Mouse (Mus musculus) cerebellum, postnatal 14 days (tissue): ENCODE measurements around the gene Prkd3.

Experiments used
- DNase-seq, 2 experiments: peaks; one replicate each; pipeline ENCODE4 v3.0.0; 2021; ENCODE audit warnings: mixed read lengths in 2 of 2

The Prkd3 gene

DNA sequence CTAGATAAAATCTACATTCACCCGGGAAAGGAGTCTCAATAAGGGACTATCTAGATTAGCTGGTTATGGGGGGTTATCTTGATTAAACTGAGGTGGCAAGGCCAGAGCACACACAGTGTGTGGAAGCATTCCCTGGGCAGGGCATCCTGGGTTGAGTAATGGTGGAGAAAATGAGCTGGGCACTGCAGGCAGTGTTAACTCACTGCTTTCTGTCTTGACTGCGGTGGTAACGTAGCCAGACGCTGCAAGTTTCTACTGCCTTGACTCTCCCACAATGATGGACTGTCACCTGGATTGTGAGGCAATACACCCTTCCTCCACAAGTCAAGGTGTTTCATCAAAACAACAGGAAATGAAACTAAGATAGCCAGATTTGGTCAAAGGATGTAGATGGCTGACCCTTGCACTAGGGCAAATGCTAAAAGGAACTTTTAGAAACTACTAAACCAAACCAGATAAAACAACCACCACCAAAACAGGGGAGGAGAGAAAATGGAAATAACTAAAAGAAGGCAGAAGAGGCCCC, 20.8 kb downstream of the Prkd3 start:
- no peak for DNase-seq

DNA sequence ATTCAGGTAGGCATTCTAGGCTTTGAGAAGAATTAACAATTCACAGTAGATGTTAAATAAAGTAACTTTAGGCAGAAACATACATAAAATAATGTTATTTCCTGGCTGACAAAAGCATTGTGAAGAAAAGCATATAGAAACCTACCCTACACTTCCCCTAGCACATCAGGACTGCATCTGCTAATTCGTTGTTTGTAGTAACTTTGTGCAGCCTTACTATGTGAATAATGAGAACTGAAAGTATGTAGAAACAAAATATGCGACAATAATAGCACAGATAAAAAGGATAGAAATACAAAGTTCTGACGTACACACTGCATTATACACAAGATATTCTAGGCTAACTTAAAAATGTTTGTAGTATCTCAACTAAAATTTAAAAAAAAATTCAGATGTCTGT, 21.4 kb downstream of the Prkd3 start:
- no peak for DNase-seq

DNA sequence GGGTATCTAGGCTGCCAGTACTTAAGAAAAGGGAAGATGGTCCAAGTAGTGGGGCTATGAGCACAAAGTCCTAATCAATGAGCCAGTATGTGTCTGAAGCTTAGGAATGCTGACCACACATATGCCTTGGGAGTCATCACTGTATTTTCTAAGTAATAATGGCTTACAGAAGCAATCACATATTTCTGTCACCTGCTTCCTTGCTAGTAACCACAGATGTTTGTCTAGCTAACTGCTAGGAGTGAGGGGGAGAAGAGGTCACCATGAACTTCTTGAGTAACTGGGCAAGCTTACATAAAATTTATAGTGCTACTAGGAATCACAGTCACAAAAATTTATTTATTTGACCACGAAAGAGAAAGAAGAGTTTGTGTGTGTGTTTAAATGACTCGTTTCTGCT, 22.5 kb downstream of the Prkd3 start:
- DNase-seq = no peak

DNA sequence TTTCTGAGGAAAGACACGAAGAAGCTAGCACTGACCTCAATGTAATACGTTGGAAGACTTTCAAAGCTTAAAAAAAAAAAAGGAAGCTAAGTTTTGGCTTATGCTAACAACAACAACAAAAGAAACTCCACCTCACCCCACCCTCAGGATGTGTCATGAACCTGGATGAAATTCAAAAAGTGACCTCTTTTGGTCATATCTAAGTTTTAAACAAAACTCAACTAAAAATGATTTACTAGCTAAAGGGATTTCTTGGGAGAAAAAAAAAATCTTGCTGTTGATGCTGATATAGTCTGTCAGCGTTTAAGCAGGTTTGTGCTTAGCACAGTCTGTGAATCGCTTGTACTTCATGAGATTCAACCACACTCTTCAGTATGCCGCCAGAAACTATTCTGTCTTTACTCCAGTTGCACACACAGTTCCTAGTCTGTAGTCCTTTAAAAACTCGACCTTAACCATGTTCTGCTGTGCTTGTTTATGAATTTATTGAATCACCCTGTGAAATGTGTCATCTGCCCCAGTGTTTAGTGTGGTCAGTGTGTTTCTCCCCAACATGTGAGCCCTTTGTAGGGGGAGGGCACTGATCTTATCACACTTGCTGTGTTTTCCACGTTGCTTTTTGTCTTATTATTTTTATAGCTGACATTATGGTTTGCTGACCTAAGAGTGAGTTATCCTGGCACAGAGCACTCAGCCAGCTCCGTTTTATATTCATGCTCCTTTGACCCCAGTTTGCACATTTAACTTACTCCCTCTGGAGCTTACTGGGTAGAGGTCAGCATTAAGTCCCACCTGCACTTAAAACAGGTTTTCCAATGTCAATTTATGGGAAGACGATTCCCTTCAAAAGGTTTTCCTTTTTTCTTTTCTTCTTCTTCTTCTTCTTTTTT, 25.4 kb downstream of the Prkd3 start:
- DNase-seq = no peak

DNA sequence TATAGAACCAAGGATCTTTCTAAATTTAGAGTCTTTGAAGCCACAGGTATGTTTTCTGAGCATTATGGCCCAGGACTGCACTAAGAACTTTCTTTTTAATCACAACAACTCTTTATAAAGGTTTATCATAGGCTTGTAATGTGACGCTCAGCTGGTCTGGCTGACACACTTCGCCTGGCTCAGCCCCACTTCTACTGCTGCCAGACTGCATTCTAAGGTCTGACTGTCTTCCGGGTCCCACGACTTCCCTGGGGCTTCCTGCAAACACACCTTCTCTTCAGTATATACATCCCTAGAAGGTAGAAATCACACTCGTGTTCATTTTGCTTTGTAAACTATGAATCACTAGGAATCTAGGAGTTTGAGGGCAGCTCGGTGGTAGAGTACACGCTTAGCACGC, 26.2 kb downstream of the Prkd3 start:
- DNase-seq = no peak

DNA sequence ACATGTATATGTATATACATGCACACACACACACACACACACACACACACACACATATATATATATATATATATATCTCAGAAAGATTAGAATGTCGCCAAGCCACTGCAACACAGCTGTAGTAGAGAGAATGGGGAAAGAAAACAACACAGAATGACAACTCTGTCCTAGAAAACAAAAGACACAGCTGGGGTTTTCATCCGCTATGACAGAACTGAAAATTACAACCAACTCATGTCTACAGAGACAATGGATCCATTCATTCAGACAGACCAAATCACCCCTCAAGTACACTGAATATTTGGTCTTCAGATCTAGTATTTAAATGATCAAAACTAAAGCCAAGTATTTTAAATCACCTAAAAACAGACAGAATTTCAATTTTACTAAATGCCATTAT, 26.9 kb downstream of the Prkd3 start:
- DNase-seq = no peak

DNA sequence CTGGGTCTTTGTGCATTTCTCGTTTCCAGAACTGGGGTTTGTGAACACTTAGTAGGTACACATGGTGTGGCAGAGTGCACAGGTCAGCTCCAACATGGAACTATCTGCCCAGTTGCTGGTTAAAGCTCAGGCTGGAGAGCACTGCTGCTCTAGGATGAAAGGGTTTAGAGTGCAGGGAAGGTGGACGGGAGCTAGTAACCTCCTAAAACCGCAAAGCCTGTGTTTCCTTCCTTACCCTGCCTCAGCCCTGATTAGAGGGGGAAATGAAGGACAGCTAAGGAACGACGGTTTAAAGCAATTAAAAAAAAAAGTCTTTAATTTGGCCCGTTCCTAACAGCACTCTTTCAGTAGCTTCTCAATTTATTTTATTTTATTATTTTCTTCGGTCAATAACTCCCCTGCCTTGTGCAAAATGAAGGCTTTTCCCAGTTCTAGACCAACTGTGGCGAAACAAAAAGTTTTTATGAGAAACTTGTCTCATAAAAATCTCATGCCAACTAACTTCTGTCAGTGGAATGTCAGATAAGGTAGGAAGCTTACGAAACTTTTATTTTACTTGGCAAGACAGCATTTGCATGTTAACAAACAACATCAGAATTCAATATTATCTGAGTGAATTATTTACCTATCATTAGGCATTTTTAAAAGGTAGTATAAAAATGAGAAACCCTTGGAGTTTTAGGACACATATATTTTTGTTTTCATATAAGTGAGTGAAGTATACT, 28.2 kb downstream of the Prkd3 start:
- DNase-seq = no peak

DNA sequence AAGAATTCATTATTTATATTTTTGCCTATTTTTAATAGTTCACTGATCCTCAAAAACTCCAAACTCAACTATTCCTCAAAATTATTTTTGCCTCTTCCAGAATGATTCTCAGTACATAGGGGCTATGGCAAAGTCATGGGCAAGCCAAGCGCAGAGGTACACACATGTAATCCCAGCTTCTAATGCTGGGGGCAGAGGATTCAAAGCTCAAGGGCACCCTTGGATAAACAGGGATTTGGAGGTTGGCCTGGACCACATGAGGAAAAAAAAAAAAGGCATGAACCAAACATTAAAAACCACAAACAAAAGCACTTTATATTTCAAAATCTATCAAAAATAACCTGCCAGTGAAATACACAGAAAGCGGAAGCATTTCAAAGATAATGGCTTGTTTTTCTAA, 29.1 kb downstream of the Prkd3 start:
- DNase-seq = no peak

DNA sequence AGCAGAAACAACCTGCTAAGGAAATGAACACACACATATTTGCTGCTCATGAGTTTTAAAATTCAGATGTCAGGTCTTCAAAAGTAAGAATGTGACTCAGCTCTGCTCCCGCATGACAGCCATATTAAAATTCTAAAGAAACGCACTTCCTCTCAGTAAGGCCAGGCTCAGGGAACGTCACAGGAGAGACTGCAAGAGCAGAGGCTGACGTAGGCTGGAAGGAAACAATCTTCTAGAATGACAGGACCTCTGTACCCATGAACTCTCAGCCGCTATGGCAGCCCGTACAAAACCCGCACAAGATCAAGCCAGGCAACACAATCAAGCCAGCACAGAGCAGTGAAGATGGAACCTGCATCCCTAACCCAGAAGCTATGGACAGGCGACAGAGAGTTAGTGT, 31.6 kb downstream of the Prkd3 start:
- no peak for DNase-seq

DNA sequence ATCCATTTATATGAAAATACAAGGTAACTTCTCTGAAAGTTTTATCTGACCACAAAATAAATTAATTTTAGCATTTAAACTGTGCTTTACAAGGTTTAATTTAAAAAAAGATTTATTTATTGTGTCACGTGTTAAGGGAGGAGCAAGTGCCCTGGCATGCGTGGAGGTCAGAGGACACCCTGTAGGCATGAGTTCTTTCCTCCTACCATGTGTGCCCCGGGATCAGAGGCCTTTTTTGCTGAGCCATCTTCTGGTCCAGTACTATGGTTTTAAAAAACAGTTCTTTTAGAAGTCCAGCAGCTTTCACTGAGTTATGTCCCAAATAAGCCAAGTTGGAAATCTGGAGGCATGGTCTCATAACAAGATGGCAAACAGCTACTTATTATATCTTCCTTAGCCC, 36.9 kb downstream of the Prkd3 start:
- no peak for DNase-seq

DNA sequence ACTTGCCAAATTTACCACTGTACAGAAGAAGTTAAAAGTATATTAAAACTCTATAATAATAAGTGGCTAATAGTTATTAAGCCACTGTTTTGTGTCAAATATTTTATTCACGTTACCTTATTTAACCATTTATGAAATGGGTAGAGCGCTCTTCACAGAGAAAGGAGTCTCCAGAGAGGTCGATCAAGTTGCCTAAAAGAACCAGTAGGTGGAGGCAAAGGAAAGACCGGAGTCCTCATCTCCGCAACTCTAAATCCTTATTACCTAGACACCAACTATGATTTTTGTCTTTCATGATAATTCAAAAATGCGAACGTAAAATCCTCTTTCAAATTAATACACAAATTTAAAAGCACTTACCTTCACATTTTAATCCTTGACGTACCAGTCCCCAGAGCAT, 37.5 kb downstream of the Prkd3 start:
- no peak for DNase-seq

DNA sequence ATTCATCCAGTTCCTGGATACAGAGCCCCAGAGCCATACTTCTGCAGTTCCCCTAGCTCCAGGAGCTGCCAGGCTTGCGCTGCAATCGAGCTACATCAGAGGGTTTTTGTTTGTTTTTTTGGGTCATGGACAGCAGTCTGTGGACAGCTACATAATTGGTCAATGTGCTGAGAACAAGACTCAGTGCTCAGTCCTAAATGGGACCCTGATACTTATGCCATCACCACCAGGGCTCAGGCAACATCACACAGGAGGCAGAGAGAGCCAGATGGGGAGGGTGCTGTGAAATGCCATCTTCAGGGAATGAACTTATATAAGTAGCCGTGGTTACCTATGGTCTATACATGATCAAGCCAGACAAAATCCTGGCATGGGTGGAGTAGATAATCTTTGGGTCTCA, 52.1 kb downstream of the Prkd3 start:
- DNase-seq = no peak

DNA sequence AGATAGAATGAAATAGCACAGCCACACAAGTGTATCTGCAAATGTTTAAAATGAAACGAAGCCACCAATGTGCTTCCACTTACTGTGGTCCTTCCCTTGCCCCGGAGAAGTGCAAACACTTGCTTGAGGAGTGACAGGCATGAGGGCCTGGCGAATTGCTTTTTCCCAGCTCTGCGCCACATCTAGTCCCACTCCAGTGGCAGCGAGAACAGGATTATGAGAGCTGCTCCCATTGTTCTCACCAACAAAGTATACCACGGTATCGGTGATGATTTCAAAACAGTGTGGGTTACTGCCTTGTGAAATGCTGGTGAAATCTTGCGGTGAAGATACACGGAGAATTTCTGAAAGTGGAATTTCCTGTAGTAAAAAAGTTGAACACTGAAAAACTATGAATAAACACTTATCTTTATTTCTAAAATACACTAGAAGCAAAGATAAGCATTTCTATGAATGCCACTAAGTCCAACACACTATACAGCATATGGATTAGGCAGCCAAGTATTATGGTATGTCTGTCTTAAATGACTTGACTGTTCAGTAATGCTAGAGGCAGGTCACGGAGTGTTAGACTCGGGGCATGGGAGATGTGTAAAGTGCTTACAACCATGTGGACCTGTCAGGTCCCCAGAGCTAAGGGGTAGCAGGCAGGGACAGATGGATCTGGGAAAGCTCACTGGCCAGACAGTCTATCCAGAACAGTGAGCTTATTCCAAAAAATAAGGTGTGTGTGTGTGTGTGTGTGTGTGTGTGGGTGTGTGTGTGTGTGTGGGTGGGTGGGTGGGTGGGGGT, 54.3 kb downstream of the Prkd3 start:
- no peak for DNase-seq

DNA sequence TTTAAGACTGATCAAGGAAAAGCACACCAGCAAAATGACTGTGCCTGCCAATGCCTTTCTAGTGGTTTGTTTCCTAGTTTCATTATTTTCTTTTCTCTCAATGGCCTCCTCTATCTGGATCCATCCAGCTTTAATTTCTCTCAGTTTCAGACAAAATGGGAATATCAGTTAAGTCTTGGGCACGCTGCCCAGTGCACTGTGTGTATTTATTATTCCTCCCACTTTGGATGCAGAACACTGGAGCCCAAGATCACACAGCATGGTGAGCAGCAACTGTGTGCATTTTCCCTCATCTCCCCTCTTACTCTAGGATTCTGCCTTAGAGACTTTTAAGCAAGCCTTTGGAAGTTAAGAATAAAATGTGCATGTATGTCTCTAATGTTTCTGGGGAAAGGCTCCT, 56.2 kb downstream of the Prkd3 start:
- DNase-seq = peak in 1 of 2 experiments; percentile 11

DNA sequence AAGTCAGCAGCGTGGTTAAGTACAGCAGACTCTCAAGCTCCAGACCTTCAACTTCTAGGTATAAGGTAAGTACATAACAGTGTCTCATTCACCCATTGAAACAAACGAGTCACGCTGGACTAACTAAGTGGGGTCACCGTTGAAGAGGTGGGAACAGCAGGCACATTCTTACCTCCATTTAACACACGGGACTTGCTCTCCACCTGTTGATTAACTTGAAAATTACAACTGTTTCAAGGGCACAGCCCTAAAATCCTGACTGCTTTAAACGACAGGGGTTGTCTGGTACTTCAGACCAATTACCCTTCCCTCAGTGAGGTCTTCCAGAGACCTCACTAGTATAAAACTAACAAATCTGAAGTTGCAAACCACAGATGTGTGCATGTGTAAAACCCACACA, 61.1 kb downstream of the Prkd3 start:
- DNase-seq = no peak

DNA sequence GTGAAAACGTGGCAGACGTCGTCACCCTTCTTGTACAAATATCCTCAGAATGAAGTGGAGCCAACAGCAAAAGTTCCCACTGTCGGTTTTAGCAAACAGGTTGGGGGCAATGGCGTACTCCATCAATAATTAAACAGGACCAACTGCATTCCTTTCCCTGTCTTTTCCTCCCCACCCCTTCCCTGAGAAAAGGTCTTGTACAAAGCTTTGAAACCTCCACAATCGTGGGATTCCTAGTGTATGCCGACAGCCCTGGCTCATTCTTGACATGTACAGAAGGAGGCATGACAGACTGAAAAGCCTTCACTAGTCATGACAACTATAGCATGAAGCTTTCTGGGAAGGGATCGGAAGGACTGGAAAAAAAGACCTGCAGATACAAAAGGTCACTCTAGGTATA, 67.4 kb downstream of the Prkd3 start:
- DNase-seq = no peak

DNA sequence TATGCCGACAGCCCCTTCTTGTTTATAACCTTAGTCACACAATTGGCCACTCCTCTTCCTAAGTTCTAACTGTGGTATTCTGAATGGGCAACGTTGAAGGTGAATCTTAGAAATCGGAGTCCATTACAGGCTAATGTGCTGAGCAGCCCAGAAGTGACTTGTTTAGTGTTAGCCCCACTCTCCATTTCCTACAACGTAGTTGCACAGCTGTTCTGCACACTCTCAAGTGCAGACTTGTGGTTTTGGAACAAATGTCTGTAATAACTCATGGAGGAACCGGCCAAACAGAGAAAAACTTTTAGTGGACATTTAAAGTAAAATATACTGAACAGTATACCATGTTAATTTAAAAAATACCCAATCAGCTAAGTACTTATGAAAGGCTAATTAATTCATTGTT, 68.5 kb downstream of the Prkd3 start:
- DNase-seq = no peak

DNA sequence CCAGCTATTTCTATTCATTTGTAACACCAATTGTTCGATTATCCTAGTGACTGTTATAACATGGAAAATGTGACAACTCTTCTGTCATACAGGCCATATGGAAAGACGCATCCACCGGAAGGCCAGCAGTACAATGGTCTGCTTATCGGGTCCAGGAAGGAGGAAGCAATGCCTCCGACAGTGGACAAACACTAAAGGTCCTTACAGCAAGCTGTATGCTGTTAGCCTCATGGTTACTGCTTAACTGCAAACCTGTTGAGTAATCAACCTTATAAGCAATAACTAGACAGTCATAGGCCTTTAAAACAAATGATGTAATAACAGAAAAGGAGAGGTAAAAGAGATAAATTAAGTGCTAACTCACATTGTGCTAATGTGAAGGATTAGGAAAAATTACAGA, 69.4 kb downstream of the Prkd3 start:
- no peak for DNase-seq

DNA sequence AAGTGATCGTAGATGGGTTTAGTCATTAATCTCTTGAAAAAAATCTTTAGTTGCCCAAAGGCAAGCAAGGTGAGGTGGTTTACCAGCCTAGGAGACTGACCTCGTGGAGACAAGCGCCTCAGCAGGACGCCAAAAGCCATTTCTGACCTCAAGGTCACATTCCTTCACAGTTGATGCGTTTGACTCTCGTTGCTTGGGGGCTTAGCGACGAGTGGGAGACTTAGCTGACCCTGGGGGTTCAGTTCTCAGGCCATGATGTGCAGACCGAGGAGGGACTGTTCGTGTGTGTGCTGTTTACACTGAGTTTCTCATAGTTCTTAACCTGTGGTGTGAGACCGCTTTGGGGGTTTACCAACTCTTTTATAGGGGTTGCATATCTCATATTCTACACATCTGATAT, 78.0 kb downstream of the Prkd3 start:
- DNase-seq = no peak

DNA sequence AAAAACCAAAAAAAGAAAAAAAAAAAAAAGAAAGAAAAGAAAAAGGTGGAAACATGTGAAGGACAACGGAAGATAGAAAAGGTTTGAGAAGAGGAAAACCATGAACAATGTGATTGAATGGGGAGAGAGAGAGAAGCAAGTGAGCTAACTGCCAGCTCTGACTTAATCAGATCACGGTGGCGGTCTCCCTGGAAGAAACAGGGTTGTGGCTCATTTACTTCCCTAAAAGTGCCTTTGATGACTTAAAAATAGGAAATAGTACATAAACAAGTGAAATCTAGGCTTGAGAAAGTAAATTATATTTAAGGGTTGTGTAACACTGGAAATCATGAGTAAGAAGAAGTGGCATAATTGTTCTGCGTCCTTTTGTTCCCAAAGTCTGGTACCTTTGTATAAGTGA, 81.7 kb downstream of the Prkd3 start:
- no peak for DNase-seq

DNA sequence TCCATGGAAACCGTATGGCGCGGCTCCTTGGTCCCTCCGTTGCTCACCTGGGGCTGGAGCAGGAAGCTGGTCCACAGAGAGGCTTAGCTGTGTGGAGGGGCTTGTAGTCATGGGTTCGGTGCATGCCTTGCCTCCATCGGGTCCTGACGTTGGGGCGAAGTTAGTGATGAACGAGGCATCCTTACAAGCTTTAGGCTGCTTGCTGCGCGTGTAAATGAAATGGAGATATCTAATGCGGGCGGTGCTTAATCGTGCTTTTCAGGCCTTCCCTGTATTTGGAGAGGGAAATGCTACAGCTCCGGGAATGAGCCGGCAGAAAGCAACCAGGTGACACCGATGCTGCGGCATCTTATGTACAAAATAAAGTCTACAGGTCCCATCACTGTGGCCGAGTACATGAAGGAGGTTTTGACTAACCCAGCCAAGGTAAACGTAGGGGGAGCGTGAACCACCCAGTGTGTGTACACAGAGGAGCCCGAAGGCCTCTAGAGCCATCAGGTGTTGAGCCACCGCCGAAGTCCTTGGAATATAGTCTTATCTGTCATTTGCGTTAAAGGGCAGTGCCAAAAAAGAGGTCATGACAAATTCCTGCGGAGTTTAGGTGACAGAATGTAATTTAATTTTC, 83.3 kb downstream of the Prkd3 start:
- DNase-seq = peak in 1 of 2 experiments; percentile 30

DNA sequence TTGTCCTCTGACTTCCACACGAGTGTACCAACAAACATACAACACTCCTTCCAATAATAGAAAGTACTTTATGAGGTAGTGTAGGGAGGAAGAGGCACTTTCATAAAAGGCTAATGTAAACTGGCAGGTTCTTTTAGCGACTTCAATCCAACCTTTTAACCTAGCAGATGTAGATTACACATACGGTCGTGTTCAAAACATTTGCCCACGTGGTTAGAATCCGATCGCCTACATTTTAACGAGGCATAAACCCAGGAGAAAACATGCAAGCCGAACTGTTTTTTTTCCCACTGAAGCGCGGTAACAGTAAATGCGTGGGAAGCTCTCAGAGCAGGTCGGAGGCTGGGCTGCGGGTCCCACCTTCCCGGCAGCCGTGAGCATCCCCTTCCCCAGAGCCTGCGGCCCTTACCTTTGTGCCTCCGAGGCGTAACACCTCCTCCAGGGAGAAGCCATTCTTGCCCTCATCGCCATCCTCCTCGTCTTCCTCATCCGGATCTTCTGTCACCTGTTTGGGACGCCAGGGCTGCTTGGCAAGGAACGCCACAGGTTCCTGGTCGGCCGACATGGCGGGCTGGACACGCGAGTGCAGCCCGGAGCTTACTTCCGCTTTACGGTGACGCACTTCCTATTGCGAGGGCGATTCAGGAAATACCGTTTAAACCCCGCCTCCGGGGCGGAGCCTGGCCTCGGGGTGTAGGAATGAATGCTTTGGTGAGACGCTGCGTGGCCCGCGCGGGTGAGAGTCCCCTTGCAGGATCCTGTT, 84.0 kb downstream of the Prkd3 start, which contains the start of the genes Cebpz and Ndufaf7:
Gene Cebpz (minus strand): TSS at position 601 of the 763 bp plus-strand sequence.
Gene Ndufaf7 (plus strand): TSS at position 671 of the 763 bp plus-strand sequence.
- peak; percentile 98 for DNase-seq
